9 mouse cellular contexts compared by ENCODE assay signal in the genomic region with DNA sequence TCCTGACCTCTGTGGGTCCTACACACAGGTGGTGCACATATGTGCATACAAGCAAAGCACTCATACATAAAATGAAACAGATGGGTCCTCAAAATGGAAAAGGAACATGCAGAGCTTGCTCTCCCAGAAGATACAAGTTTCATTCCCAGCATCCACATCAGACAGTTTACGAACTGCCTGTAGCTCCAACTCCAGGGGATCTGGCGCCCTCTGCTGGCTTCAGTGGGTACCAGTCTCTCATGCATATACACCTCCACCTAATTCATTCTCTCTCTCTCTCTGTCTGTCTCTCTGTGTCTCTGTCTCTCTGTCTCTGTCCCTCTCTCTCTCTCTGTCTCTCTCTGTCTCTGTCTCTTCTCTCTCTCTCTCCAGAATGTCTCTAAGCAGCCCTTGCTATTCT. TPM values are rescaled to one million over a fixed set of nuclear protein-coding genes. Genes with fewer than 3 reads are reported as not detected.
DNase-seq lines count a peak whose midpoint lies in the region; ATAC-seq and TF ChIP-seq lines count a peak whose summit lies in the region.
"Had no signal": no experiment of that assay in that cellular context is flagged by ENCODE, and none has a peak within 500 bp of the region (broad histone marks: within the 10 kb centered on the region; RNA-seq: fewer than 3 reads in every experiment).

No protein-coding gene starts in this region.

- peak; percentile 74 for TF ChIP-seq CTCF in heart, adult 2 months (IDR thresholded peaks at IDR 0.05)
- TF ChIP-seq CTCF in midbrain, postnatal 0 days (IDR thresholded peaks at IDR 0.05) = peak; percentile 75

- TF ChIP-seq POLR2A in heart, adult 2 months (IDR thresholded peaks at IDR 0.05; ENCODE audit: insufficient read depth, low read depth, low read length) = no peak

- peak; percentile 42 to 66 for DNase-seq in heart, adult 2 months
- no peak for DNase-seq in heart, adult 8-10 months (ENCODE audit: low spot score)
- peak; percentile 69 for DNase-seq in ovary, postnatal 14 days (ENCODE audit: low spot score)
- no peak for DNase-seq in ovary, adult 18-20 months (ENCODE audit: low spot score)
- DNase-seq in adrenal gland, postnatal 14 days = peak; percentile 87
- peak; percentile 33 for DNase-seq in midbrain, postnatal 0 days (ENCODE audit: low spot score)
- DNase-seq in thymus, postnatal 36 days = peak; percentile 65 to 68

- no peaks in the 10 kb centered on the region for H3K36me3 ChIP-seq in heart, adult 2 months (ENCODE audit: control insufficient read depth, insufficient read depth, low read length)
- no peaks in the 10 kb centered on the region for H3K36me3 ChIP-seq in midbrain, postnatal 0 days (ENCODE audit: insufficient read depth, low read length)
- H3K36me3 ChIP-seq: limb, embryonic 15.5 days had no signal

- H3K4me2 ChIP-seq in midbrain, postnatal 0 days (ENCODE audit: low read depth, low read length, poor library complexity, severe bottlenecking) = no peak overlapping the region
- H3K4me2 ChIP-seq: limb, embryonic 15.5 days had no signal

- no peak overlapping the region for H3K9ac ChIP-seq in heart, adult 2 months (ENCODE audit: low read depth, low read length)
- no peak overlapping the region for H3K9ac ChIP-seq in midbrain, postnatal 0 days (replicated peaks; ENCODE audit: low read length, poor library complexity, severe bottlenecking)
- H3K9ac ChIP-seq: limb, embryonic 15.5 days had no signal

- no peak overlapping the region for H3K4me3 ChIP-seq in heart, adult 2 months
- no peak overlapping the region for H3K4me3 ChIP-seq in midbrain, postnatal 0 days (ENCODE audit: low read depth, low read length)
- H3K4me3 ChIP-seq: limb, embryonic 15.5 days had no signal

- peak; percentile 78 for ATAC-seq in granulocyte monocyte progenitor cell, adult 5-6 weeks (replicated peaks; ENCODE audit: poor library complexity, severe bottlenecking)
- no peak for ATAC-seq in midbrain, postnatal 0 days (ENCODE audit: low FRiP score)

- no peak overlapping the region for H3K27ac ChIP-seq in heart, adult 2 months
- H3K27ac ChIP-seq in midbrain, postnatal 0 days (ENCODE audit: low read depth, low read length) = no peak overlapping the region
- H3K27ac ChIP-seq: limb, embryonic 15.5 days had no signal

- H3K79me2 ChIP-seq in heart, adult 2 months (replicated peaks; ENCODE audit: control insufficient read depth, insufficient read depth, low read length) = no peaks in the 10 kb centered on the region

- H3K4me1 ChIP-seq in heart, adult 2 months (ENCODE audit: control insufficient read depth, insufficient read depth, low read length) = no peaks in the 10 kb centered on the region
- H3K4me1 ChIP-seq in midbrain, postnatal 0 days (ENCODE audit: insufficient read depth, low read length) = no peaks in the 10 kb centered on the region

- TF ChIP-seq EP300 in heart, adult 2 months (IDR thresholded peaks at IDR 0.05; ENCODE audit: insufficient read depth, low read depth, low read length) = no peak

- intact Hi-C loops in heart, adult 2 months (cut with DNase I) = loop anchor here (5.0 kb wide), 1 partner anchor 75 kb away; no protein-coding TSS in a partner anchor

- H3K27me3 ChIP-seq in heart, adult 2 months (ENCODE audit: control insufficient read depth, insufficient read depth, low read length) = no peaks in the 10 kb centered on the region
- no peaks in the 10 kb centered on the region for H3K27me3 ChIP-seq in midbrain, postnatal 0 days (ENCODE audit: insufficient read depth, low read length)
- H3K27me3 ChIP-seq: limb, embryonic 15.5 days had no signal

- 40% methylated on average over 2 of the region's 2 CpGs for WGBS in heart, adult 2 months
- WGBS in midbrain, postnatal 0 days = 31% methylated on average over 2 of the region's 2 CpGs

- H3K9me3 ChIP-seq in midbrain, postnatal 0 days (ENCODE audit: low read length) = no peaks in the 10 kb centered on the region
- H3K9me3 ChIP-seq: limb, embryonic 15.5 days had no signal

RNA-seq across cellular contexts. Expression of a gene that starts 19.7 kb away (rescaled TPM):
- 10 to 100 TPM; 10.8 to 12.5 TPM for total RNA-seq in heart, adult 2 months (2021)
- polyA plus RNA-seq in heart, adult 2 months (2012; rRNA removed) = 14.2 and 21.0 TPM in 2 replicates
- 10 to 100 TPM in 2 of 4 experiments, 1 to 10 TPM in 2; 9.1 to 12.5 (median 10.4) TPM for total RNA-seq in heart, adult 8-10 months (2022)
- 22.9 and 23.9 TPM in 2 replicates for total RNA-seq in adrenal gland, postnatal 14 days (2021)
- total RNA-seq in granulocyte monocyte progenitor cell, adult 5-6 weeks (2014; fragmentation: Nextera tagmentation) = 13.9 and 23.8 TPM in 2 replicates
- total RNA-seq in granulocyte monocyte progenitor cell, adult 5-6 weeks (2017) = 34.7 and 40.9 TPM in 2 replicates
- 15.1 and 25.1 TPM in 2 replicates for total RNA-seq in midbrain, postnatal 0 days (2014; rRNA removed)
- 11.5 and 12.3 TPM in 2 replicates for polyA plus RNA-seq in midbrain, postnatal 0 days (2015; fragmentation: Nextera tagmentation; extraction: Ambion mirVana)

RNA-seq across cellular contexts. Expression of a gene that starts 22.4 kb away (rescaled TPM):
- 10 to 100 TPM; 75.9 to 83.7 TPM for total RNA-seq in heart, adult 2 months (2021)
- 75.1 and 77.5 TPM in 2 replicates for polyA plus RNA-seq in heart, adult 2 months (2012; rRNA removed)
- total RNA-seq in heart, adult 8-10 months (2022) = 10 to 100 TPM; 74.4 to 82.2 (median 75.2) TPM
- 228 and 248 TPM in 2 replicates for total RNA-seq in adrenal gland, postnatal 14 days (2021)
- 99.8 and 128 TPM in 2 replicates for total RNA-seq in granulocyte monocyte progenitor cell, adult 5-6 weeks (2014; fragmentation: Nextera tagmentation)
- 35.5 and 35.9 TPM in 2 replicates for total RNA-seq in granulocyte monocyte progenitor cell, adult 5-6 weeks (2017)
- 37.2 and 41.1 TPM in 2 replicates for total RNA-seq in midbrain, postnatal 0 days (2014; rRNA removed)
- polyA plus RNA-seq in midbrain, postnatal 0 days (2015; fragmentation: Nextera tagmentation; extraction: Ambion mirVana) = 52.6 and 57.0 TPM in 2 replicates

RNA-seq across cellular contexts. Expression of a gene that starts 45.2 kb away (rescaled TPM):
- not detected for total RNA-seq in heart, adult 2 months (2021)
- polyA plus RNA-seq in heart, adult 2 months (2012; rRNA removed) = 0.44 and 0.76 TPM in 2 replicates
- not detected for total RNA-seq in heart, adult 8-10 months (2022)
- total RNA-seq in adrenal gland, postnatal 14 days (2021) = 0.82 TPM in 1 of 2 replicates, not detected in the other
- total RNA-seq in granulocyte monocyte progenitor cell, adult 5-6 weeks (2014; fragmentation: Nextera tagmentation) = not detected in 2 replicates
- 1.9 TPM in 1 of 2 replicates, not detected in the other for total RNA-seq in granulocyte monocyte progenitor cell, adult 5-6 weeks (2017)
- 0.22 and 2.5 TPM in 2 replicates for total RNA-seq in midbrain, postnatal 0 days (2014; rRNA removed)
- polyA plus RNA-seq in midbrain, postnatal 0 days (2015; fragmentation: Nextera tagmentation; extraction: Ambion mirVana) = 0.46 and 0.48 TPM in 2 replicates

RNA-seq across cellular contexts. Expression of a gene that starts 46.0 kb away (rescaled TPM):
- 1 to 10 TPM; 1.2 to 1.4 TPM for total RNA-seq in heart, adult 2 months (2021)
- 0.64 and 1.00 TPM in 2 replicates for polyA plus RNA-seq in heart, adult 2 months (2012; rRNA removed)
- total RNA-seq in heart, adult 8-10 months (2022) = 1 to 10 TPM in 3 of 4 experiments, under 1 TPM in 1; 0.50 to 2.1 (median 1.2) TPM
- total RNA-seq in adrenal gland, postnatal 14 days (2021) = 1.4 and 1.7 TPM in 2 replicates
- total RNA-seq in granulocyte monocyte progenitor cell, adult 5-6 weeks (2014; fragmentation: Nextera tagmentation) = 1.8 and 4.3 TPM in 2 replicates
- 0.34 and 0.62 TPM in 2 replicates for total RNA-seq in granulocyte monocyte progenitor cell, adult 5-6 weeks (2017)
- 0.19 and 0.93 TPM in 2 replicates for total RNA-seq in midbrain, postnatal 0 days (2014; rRNA removed)
- polyA plus RNA-seq in midbrain, postnatal 0 days (2015; fragmentation: Nextera tagmentation; extraction: Ambion mirVana) = 0.13 and 0.19 TPM in 2 replicates

Comparison
In these comparisons a context has a peak if more than half of its experiments do, and no peak if none do; other contexts are left out.
1. DNase-seq: peak in heart, adult 2 months (2 of 2), ovary, postnatal 14 days (single experiment), adrenal gland, postnatal 14 days (single experiment), midbrain, postnatal 0 days (single experiment) and thymus, postnatal 36 days (2 of 2); none in heart, adult 8-10 months (single experiment) and ovary, adult 18-20 months (single experiment).